Mouse (Mus musculus) embryo, embryonic 11 days (tissue): ENCODE measurements around the gene Zfp385c.

Source experiments
- DNase-seq: peaks from one replicate; pipeline ENCODE4 v3.0.0-alpha.2; 2015

The Zfp385c gene

DNA sequence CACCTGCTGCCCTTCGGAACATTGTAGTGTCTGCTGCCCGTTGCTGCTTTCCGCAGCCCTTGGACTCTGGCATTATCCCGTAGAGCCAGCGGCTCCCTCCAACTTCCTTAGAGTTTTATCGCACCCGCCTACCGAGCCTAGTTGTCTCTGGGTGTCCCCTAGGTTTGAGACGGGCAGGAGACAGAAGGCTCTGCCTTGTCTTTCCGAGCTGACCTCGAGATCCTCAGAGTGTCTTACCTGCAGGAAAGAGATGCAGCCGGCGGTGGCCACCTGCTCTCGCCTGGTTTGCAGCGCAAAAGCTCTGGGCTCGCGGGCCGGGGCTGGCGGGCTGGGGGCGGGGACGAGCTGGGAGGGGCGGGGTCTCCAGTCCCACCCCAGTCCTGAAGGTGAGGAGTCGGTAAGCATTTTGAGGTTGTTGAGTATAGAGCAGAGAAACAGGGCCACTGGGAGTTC lies at the start of gene Zfp385c:
Gene Zfp385c, minus strand, starts transcription at position 292 of the 453 bp plus-strand sequence.
- peak; percentile 34 for DNase-seq

DNA sequence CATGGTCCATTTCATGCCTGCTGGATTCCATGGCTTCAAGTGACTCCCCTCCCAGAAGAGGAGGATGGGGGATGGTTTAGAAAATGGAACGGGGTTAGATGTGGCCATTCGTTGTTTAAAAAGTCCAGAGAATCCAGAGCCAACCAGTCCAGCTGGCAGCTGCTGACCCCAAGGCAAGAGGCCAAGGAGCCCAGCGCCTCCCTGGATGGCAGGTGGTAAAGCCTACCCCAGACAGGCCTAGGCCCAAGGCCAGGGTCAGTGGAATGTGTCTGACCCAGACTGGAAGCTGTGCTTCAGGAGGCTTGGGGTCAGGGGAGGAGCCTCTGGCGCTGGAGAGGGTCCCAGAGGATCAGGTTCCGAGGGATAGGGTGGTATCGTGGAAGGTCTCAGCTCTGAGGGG lies 49.1 kb upstream of the Zfp385c start:
- no peak for DNase-seq

GRCm38 (mm10) chr11:100738749-100739148 lies 46.5 kb upstream of the Zfp385c start:
- DNase-seq, result no peak

- DNase-seq, result peak; percentile 99
Observed at GRCm38 (mm10) chr11:100738066-100738604, 45.9 kb upstream of the Zfp385c start, which contains the start of gene Rab5c. Rab5c (minus strand) TSS chr11:100738215.

DNA sequence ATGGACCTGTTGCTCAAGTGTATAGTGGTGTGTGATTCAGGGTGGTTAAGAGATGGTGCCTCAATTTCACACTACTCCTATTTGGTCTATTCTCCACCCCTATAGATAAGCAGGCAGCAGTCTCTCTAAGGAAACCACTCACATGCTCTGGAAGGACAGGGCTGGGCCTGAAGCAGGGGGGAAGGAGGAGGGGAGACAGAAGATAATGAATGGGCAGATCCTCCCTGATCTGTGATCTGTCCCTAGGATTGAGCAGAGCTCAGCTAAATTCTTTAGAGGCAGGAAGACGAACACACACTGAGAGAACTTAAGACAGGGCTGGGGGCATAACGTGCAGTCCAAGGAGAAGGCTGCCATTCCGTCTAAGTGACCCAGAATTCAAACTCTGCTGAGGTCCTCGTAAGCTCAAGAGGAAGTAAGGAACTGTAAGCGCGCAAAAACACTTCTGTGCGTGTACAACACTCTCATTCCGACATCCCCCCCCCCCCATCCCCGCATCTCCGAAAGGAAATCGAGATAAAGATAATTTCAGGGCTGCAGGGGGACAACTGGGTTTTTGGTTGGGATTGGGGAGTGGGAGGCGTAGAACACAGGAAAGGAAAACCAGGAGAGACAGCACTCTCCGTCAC lies 45.0 kb upstream of the Zfp385c start:
- no peak for DNase-seq

DNA sequence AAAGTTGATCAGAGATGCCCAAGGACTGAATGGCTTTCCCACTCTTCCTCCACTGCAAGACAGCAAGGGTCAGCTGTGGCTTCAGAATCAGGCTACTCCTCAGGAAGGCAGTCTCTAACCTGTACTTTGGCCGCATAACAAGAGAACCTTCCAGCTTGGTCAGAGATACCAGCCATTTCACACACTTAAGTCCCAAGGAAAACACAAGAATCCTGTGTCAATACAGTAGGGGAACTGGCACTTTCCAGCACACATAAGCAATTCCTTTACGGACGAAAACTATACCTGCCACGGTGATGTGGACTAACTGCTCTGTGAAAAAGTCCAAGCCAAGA lies 44.5 kb upstream of the Zfp385c start:
- no peak for DNase-seq

DNA sequence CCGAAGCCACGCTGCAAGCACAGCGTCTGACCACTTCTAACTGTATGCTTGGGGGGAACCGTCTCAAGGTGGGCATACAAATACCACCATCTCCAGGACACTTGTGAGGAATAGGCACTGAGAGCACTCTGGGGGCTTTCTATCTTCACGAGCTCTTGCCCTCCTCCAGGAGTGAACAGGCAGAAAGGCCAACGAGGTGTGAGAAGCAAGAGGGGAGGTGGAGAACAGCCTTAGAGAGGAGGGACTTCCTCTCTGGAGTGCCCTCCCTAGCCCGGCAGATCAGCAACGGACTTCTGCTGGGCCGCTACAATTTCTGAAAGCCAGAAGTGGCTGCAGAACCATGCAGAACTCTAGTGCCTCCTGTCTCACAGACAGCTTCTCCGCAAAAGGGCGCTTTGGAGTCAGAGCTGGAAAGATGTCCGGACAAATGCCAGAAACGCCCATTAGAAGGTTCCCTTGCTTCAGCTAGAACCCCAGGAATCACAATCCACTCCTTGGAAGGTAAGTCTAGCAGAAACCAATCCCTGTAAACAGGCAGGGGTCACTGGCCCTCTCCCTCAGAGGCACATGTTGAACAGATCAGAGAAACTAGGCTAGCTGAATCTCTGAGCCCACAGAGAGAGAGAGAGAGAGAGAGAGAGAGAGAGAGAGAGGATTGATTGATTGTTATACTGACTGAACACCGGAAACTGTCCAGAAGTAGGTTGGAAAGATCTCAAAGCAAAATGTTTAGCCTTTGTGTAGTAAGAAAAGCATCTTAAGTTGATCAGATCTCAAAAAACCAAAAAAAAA lies 43.9 kb upstream of the Zfp385c start:
- no peak for DNase-seq

- DNase-seq, result no peak
Observed at GRCm38 (mm10) chr11:100735134-100735865, 43.0 kb upstream of the Zfp385c start.

DNA sequence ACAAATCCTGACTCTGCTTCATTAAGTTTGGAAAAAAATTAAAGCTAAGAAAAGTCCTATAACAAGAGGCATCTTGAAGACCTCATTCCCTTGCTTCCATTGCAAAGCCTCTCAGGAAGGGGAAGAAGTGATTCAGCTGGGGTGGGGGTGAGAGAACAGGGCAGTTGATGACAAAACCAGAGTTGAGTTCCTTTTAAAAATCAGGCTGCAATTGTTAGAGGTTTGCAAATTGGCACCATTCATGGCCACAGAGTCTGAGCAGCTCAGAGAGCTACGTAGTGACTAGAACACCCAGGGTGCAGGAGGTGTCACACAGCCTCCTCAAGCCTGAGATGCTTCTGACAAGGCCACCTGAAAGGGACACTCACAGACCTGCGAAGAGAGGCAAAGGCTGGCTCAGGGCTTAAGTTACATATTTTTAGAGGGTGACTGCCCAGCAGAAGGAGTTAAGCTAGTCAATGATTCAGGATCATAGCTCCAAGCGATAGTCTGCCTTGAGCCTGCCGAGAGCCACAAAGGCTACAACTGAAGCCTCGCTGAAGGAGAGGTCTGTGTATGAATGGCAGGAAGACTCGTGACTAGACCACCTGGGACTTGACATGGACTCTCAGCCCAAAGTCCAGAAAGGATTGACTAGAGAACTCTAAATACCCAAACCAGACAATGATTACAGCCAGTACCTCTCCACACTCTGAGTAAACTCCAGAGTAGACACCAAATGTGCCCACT lies 38.4 kb upstream of the Zfp385c start:
- no peak for DNase-seq

DNA sequence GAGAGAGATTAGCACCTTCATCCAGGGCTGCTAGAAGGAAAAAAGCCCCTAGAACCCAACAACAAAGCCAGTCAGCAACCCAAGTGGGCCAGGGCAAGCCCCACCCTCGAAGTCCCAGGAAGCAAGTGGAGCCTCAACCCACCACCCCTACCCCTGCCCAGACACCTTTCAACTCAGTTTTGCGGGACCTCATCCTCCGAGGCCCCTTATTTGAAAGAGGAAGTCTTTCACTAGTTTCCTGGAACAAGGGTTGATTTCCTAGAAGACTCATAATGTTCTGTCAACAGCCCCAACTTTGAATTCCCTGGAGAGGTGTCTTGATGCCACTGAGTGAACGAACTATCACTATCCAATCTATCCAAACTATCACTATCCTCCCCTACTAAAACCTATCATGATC lies 37.7 kb upstream of the Zfp385c start:
- DNase-seq, result no peak

DNA sequence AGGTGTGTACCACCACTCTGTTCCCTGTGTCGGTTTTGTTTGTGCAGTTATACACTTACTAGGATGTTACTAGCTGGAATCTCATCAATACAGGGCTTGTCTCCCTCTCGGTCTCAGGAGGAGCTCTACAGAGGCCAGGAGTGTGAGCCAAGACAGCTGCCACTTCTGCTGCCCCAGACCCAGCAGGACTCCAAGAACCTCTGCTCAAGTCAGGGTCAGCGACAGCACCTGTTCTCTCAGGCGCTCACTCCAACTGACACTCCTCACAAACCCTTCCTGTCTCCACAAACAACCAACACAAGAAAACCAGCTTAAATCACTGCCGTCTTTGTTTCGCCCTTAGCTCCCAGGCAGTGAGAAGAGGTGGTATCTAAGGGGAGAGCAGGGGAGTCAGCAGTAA lies 36.3 kb upstream of the Zfp385c start:
- no peak for DNase-seq

- DNase-seq, result no peak
Observed at GRCm38 (mm10) chr11:100727201-100727600, 34.9 kb upstream of the Zfp385c start.

- no peak for DNase-seq
Observed at GRCm38 (mm10) chr11:100724919-100725512, 32.8 kb upstream of the Zfp385c start.

DNA sequence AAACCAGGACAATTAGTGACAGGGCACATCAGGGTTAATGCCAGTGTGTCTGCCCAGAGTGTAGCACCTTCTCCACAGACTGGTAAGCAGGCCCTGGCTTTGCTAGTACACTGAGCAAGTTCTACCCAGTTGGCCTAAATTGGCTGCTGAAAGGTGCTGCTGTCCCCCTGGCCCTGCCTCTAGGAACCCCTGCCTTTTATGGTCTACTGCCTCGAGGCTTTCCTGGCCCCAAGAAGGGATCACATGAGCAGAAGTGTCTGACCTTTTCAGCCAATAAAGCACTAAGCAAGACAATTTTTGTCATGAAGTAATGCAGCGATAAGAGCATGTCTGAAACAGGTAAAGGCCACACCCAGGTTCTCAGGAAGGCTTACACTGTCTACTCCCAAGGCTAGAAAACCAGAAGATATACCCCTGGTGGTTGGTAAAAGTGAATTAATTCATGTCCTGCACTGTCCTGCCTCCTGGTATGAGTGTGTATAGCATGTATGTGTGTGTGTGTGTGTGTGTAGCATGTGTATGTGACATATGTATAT lies 30.3 kb upstream of the Zfp385c start:
- DNase-seq, result no peak

- no peak for DNase-seq
Observed at GRCm38 (mm10) chr11:100721776-100722492, 29.7 kb upstream of the Zfp385c start.

- DNase-seq, result no peak
Observed at GRCm38 (mm10) chr11:100721254-100721653, 29.0 kb upstream of the Zfp385c start.

GRCm38 (mm10) chr11:100720345-100720744 lies 28.1 kb upstream of the Zfp385c start:
- no peak for DNase-seq

GRCm38 (mm10) chr11:100719893-100720292 lies 27.6 kb upstream of the Zfp385c start:
- DNase-seq, result no peak

- no peak for DNase-seq
Observed at GRCm38 (mm10) chr11:100719312-100719711, 27.1 kb upstream of the Zfp385c start.

GRCm38 (mm10) chr11:100718866-100719265 lies 26.6 kb upstream of the Zfp385c start:
- DNase-seq, result no peak

- DNase-seq, result no peak
Observed at GRCm38 (mm10) chr11:100718462-100718861, 26.2 kb upstream of the Zfp385c start.
